Mouse (Mus musculus): Measurements from ENCODE around the gene Kmo. TPM values are rescaled to one million over a fixed set of nuclear protein-coding genes. Genes with fewer than 3 reads are reported as not detected.

Gene Kmo
- polyA plus RNA-seq, 1 experiment from 2014 or later, result 26.5 TPM

DNA sequence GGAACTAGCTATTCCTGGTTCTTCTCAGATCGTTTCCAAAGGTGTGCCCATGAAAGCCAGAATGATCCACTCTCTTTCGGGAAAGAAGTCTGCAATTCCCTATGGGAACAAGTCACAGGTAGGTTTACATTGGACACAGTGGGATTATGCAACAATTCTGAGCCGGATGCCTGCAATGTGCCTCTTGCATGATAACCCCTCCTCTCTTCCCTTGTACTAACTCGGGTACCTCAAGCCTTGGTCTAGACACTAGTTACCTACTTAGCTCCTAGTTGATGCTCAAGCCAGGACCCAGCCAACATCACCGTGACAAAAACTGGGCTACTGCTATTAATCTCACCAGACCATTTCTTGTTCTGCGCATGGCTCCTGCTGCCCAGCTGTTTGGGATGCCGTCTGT, 18.9 kb downstream of the Kmo start:
- Histone ChIP-seq H3K4me2 (ENCODE audit: low read depth, low read length) (no peak overlapping the region), H3K9ac (replicated peaks) (no peak overlapping the region), H3K27ac (ENCODE audit: low read depth) (no peak overlapping the region), H3K27me3 (ENCODE audit: insufficient read depth, low read length) (no peaks in the 10 kb centered on the region), H3K36me3 (replicated peaks; ENCODE audit: insufficient read depth, low read length) (no peaks in the 10 kb centered on the region), H3K4me3 (ENCODE audit: low read depth, low read length) (no peak overlapping the region), H3K9me3 (ENCODE audit: low read length) (no peaks in the 10 kb centered on the region), H3K4me1 (ENCODE audit: insufficient read depth) (peaks cover 12% of the 10 kb centered on the region; the same call in 1 of the 2 replicates)
- TF ChIP-seq CTCF (IDR thresholded peaks at IDR 0.05; ENCODE audit: low read depth), result no peak
- no peak for TF ChIP-seq EP300 (IDR thresholded peaks at IDR 0.05; ENCODE audit: low read depth)
- no peak for ATAC-seq
- 56% methylated on average over 7 of the region's 7 CpGs for WGBS (ENCODE audit: insufficient replicate concordance)
- DNase-seq, result no peak

DNA sequence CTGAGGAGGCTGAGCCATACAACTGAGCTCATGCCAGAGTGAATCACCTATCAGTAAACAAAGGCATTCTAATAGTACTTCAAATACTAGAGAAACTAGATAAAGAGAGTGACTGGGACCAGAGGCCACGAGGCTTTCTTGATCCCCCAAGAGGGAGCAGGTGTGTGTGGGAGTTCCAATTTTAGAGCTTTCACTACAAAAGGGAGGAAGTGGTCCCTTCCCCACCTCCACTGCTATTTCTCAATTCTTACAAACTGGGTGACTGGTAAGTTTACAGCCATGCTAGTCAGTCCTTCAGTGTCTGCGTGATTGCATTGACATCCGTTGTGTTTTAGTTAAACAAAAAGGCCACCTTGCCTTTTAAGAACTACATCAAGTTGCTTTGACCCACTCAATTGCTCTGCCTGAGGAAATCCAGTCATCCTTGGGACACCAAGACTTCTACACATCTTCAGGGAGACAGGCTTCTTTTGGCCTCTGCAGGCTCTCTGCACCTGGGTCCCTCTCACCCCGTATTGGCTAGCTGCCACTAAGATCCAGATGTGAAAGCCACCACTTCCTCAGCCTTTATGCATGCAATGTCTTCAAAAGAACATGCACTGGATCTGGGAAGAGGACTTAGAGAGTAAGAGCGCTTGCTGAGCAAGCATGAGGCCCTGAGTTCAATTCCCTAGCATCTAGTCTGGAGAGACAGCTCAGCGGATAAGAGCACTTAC, 20.4 kb downstream of the Kmo start:
- WGBS (ENCODE audit: insufficient replicate concordance), result 55% methylated on average over 6 of the region's 6 CpGs
- peaks cover 12% of the 10 kb centered on the region; the same call in 1 of the 2 replicates for H3K4me1 ChIP-seq (ENCODE audit: insufficient read depth)
- H3K27ac ChIP-seq (ENCODE audit: low read depth), result 0 out of 2 replicates have a peak overlapping the region, but pooled peaks have one; percentile 22
- H3K9ac ChIP-seq (replicated peaks), result no peak overlapping the region
- TF ChIP-seq CTCF (IDR thresholded peaks at IDR 0.05; ENCODE audit: low read depth) (no peak), EP300 (IDR thresholded peaks at IDR 0.05; ENCODE audit: low read depth) (no peak)
- no peak overlapping the region for H3K4me3 ChIP-seq (ENCODE audit: low read depth, low read length)
- ATAC-seq, result no peak
- H3K4me2 ChIP-seq (ENCODE audit: low read depth, low read length), result no peak overlapping the region
- no peak for DNase-seq
- H3K36me3 ChIP-seq (replicated peaks; ENCODE audit: insufficient read depth, low read length), result no peaks in the 10 kb centered on the region
- H3K27me3 ChIP-seq (ENCODE audit: insufficient read depth, low read length), result no peaks in the 10 kb centered on the region
- no peaks in the 10 kb centered on the region for H3K9me3 ChIP-seq (ENCODE audit: low read length)

DNA sequence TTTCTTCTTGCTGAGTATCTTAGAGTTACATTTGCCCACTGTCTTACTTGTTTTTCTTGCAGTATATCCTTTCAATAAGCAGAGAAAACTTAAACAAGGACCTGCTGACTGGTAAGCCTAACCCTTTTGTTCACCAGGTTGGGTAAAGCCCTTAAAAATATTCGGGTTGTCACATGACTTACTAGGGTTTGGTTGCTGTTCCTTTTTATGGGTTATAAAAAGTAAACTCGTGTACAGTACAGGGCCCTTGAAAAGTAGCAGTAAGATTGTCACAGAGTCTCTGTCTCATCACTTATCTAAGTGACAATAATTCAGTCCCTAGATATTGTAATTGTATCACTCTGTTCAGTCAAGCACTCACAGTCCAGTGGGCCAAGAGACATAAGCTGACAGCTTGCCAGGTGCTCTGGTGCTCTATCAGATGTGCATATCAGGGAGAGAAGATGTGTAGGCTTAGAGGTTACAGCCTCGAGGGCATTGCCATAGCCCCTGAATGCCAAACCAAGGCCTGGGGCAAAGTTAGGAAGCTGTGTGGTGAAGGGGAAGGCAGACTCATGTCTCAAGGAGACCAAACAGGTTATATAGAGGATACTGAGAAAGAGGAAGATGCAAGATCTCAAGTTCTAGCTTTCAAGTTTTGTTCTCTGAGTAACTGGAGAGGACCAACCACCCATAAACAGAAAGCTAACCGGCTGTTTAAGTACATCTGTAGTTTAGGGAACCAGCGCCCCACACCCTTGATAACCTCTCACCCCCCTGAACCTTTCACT, 23.5 kb downstream of the Kmo start:
- Histone ChIP-seq H3K36me3 (replicated peaks; ENCODE audit: insufficient read depth, low read length) (no peaks in the 10 kb centered on the region), H3K27me3 (ENCODE audit: insufficient read depth, low read length) (no peaks in the 10 kb centered on the region), H3K4me3 (ENCODE audit: low read depth, low read length) (no peak overlapping the region), H3K9me3 (ENCODE audit: low read length) (no peaks in the 10 kb centered on the region), H3K4me1 (ENCODE audit: insufficient read depth) (peaks cover 15% of the 10 kb centered on the region; the same call in 1 of the 2 replicates), H3K4me2 (ENCODE audit: low read depth, low read length) (no peak overlapping the region), H3K9ac (replicated peaks) (no peak overlapping the region), H3K27ac (ENCODE audit: low read depth) (no peak overlapping the region)
- ATAC-seq (no peak), DNase-seq (no peak)
- TF ChIP-seq CTCF (IDR thresholded peaks at IDR 0.05; ENCODE audit: low read depth) (no peak), EP300 (IDR thresholded peaks at IDR 0.05; ENCODE audit: low read depth) (no peak)
- WGBS (ENCODE audit: insufficient replicate concordance), result 40% methylated on average over 5 of the region's 5 CpGs

DNA sequence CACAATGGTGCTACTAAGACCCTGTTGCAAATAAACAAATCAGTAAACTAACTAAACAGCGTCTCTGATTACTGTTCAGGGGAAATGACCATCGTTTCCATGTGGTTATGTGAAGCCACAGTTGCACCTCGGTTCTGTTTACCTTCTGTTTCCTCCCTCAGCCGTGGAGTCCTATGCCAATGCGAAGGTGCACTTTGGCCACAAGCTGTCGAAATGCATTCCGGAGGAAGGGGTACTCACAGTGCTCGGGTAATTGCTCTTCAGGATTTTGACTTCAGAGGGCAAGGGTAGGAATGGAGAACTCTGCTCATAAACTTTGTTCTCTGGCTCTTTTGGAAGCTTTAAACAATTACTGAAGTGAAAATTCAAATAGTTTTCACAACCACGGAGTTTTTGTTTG, 26.8 kb downstream of the Kmo start:
- H3K27me3 ChIP-seq (ENCODE audit: insufficient read depth, low read length), result no peaks in the 10 kb centered on the region
- peaks cover 7% of the 10 kb centered on the region; the same call in 1 of the 2 replicates for H3K4me1 ChIP-seq (ENCODE audit: insufficient read depth)
- 0 out of 2 replicates have a peak, but pooled peaks cover 2% of the 10 kb centered on the region for H3K36me3 ChIP-seq (replicated peaks; ENCODE audit: insufficient read depth, low read length)
- 19% methylated on average over 9 of the region's 9 CpGs for WGBS (ENCODE audit: insufficient replicate concordance)
- H3K27ac ChIP-seq (ENCODE audit: low read depth), result peak overlapping the region; percentile 64
- ATAC-seq, result peak; percentile 94
- no peaks in the 10 kb centered on the region for H3K9me3 ChIP-seq (ENCODE audit: low read length)
- peak overlapping the region; percentile 4; the same call in 1 of the 2 replicates for H3K4me2 ChIP-seq (ENCODE audit: low read depth, low read length)
- H3K4me3 ChIP-seq (ENCODE audit: low read depth, low read length), result no peak overlapping the region
- H3K9ac ChIP-seq (replicated peaks), result no peak overlapping the region
- no peak for TF ChIP-seq CTCF (IDR thresholded peaks at IDR 0.05; ENCODE audit: low read depth)
- peak; percentile 67 for TF ChIP-seq EP300 (IDR thresholded peaks at IDR 0.05; ENCODE audit: low read depth)
- DNase-seq, result peak; percentile 58

DNA sequence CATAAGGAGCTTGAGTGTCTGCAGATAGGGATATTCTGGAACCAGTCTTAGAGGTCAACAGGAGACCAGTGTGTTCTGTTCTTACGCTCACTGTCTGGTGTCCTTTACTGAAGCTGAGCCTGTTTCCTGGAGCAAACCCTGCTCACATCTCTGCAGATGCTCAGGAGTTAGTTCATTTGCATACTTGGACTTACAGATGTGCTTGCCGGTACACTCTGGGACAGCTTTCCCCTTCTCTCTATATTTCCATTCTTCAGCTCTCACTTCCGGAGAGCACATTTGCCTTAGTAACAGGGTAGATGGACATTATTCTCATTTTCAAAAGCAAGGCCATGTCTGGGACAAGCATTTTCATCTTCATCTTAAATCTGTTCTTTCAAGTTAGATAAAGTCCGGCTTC, 28.4 kb downstream of the Kmo start:
- ATAC-seq (no peak), DNase-seq (no peak)
- no peaks in the 10 kb centered on the region for H3K9me3 ChIP-seq (ENCODE audit: low read length)
- H3K4me3 ChIP-seq (ENCODE audit: low read depth, low read length), result no peak overlapping the region
- peaks cover 7% of the 10 kb centered on the region; the same call in 1 of the 2 replicates for H3K4me1 ChIP-seq (ENCODE audit: insufficient read depth)
- no peak overlapping the region for H3K27ac ChIP-seq (ENCODE audit: low read depth)
- no peaks in the 10 kb centered on the region for H3K27me3 ChIP-seq (ENCODE audit: insufficient read depth, low read length)
- TF ChIP-seq CTCF (IDR thresholded peaks at IDR 0.05; ENCODE audit: low read depth), result no peak
- H3K4me2 ChIP-seq (ENCODE audit: low read depth, low read length), result no peak overlapping the region
- H3K9ac ChIP-seq (replicated peaks), result no peak overlapping the region
- WGBS (ENCODE audit: insufficient replicate concordance), result 85% methylated on average over 4 of the region's 4 CpGs
- H3K36me3 ChIP-seq (replicated peaks; ENCODE audit: insufficient read depth, low read length), result 0 out of 2 replicates have a peak, but pooled peaks cover 3% of the 10 kb centered on the region

DNA sequence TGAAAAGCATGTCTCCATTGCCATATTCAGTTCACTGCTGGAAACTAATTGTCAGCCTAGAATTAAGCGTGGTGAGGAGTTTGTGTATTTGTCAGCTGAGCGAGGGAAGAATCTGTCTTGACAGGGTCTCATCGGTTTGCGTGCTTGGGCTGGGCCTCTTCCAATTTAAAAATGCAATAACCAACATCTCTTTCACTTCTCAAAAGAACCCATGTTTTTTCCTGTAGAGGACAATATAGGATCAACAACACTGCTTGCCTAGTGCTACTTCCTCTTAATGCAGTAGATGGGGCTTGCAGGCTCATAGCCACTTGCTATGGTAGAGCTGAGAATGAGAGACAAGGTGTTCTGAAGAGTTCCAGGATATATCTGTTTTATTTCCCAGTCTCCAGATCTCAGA, 39.7 kb downstream of the Kmo start:
- Histone ChIP-seq H3K36me3 (replicated peaks; ENCODE audit: insufficient read depth, low read length) (peaks cover 3% of the 10 kb centered on the region), H3K9me3 (ENCODE audit: low read length) (no peaks in the 10 kb centered on the region), H3K27me3 (ENCODE audit: insufficient read depth, low read length) (no peaks in the 10 kb centered on the region), H3K4me2 (ENCODE audit: low read depth, low read length) (no peak overlapping the region), H3K4me1 (ENCODE audit: insufficient read depth) (no peaks in the 10 kb centered on the region), H3K4me3 (ENCODE audit: low read depth, low read length) (no peak overlapping the region), H3K27ac (ENCODE audit: low read depth) (no peak overlapping the region), H3K9ac (replicated peaks) (no peak overlapping the region)
- ATAC-seq (no peak), DNase-seq (no peak)
- 65% methylated on average over 4 of the region's 4 CpGs for WGBS (ENCODE audit: insufficient replicate concordance)
- TF ChIP-seq EP300 (IDR thresholded peaks at IDR 0.05; ENCODE audit: low read depth), result no peak
- TF ChIP-seq CTCF (IDR thresholded peaks at IDR 0.05; ENCODE audit: low read depth), result no peak

Measured in liver, postnatal 0 days (tissue).